Mouse (Mus musculus) forebrain, postnatal 0 days (tissue): ENCODE results near the gene Krt78. TPM values are rescaled to one million over a fixed set of nuclear protein-coding genes. Genes with fewer than 3 reads are reported as not detected.

Experiments used
- ATAC-seq: fragments of 200-750 bp; cut with Nextera tagmentation; 2 replicates; pipeline ENCODE4 v1.8.0; 2017; ENCODE audit warnings: mild to moderate bottlenecking, moderate library complexity
- DNase-seq: peaks from one replicate; pipeline ENCODE4 v3.0.0-alpha.2; 2015
- H3K27ac ChIP-seq: fragments of 300-500 bp; sonication (generic); 2 replicates; pipeline ENCODE4 v1.5.1; 2014; ENCODE audit warnings: low read depth, mild to moderate bottlenecking, antibody characterized with exemption, low read length, moderate library complexity, mixed read lengths
- H3K27me3 ChIP-seq: fragments of 300-500 bp; sonication (generic); 2 replicates; pipeline ENCODE4 v1.6.1; 2014; ENCODE audit warnings: mild to moderate bottlenecking, low read length, mixed read lengths; ENCODE audit not compliant: insufficient read depth
- H3K36me3 ChIP-seq: fragments of 300-500 bp; sonication (generic); 2 replicates; pipeline ENCODE4 v1.6.1; 2014; ENCODE audit warnings: mild to moderate bottlenecking, moderate library complexity; ENCODE audit not compliant: insufficient read depth
- H3K4me1 ChIP-seq: fragments of 300-500 bp; sonication (generic); 2 replicates; pipeline ENCODE4 v1.6.1; 2014; ENCODE audit warnings: antibody characterized with exemption; ENCODE audit not compliant: insufficient read depth
- H3K4me2 ChIP-seq: fragments of 300-500 bp; sonication (generic); 2 replicates; pipeline ENCODE4 v1.6.1; 2014; ENCODE audit warnings: low read depth, mild to moderate bottlenecking, moderate library complexity
- H3K4me3 ChIP-seq: fragments of 300-500 bp; sonication (generic); 2 replicates; pipeline ENCODE4 v1.5.1; 2014; ENCODE audit warnings: low read depth, low read length, mixed read lengths
- H3K9ac ChIP-seq: fragments of 300-500 bp; sonication (generic); 2 replicates; pipeline ENCODE4 v1.6.1; 2014; ENCODE audit warnings: mild to moderate bottlenecking
- H3K9me3 ChIP-seq: fragments of 300-500 bp; sonication (generic); 2 replicates; pipeline ENCODE4 v1.6.1; 2016; ENCODE audit warnings: low read length
- CTCF ChIP-seq: sonication (generic); IDR thresholded peaks from 2 replicates; pipeline ENCODE4 v1.5.1; 2016; ENCODE audit warnings: antibody characterized with exemption, control low read depth, low read depth
- WGBS: fragments of 180-500 bp; shearing (Covaris S2); extraction: QIAGEN DNeasy Blood & Tissue Kit; methylation state at CpG from one replicate; pipeline ENCODE4 v1.1.7; 2014; 5-methylcytosine and 5-hydroxymethylcytosine counted together
- polyA plus RNA-seq: library from polyadenylated mRNA; unstranded; fragments of >200 nt; fragmentation: Nextera tagmentation; extraction: Ambion mirVana; gene quantifications from 2 replicates; pipeline ENCODE4 v1.2.1, GENCODE M21; 2015
- total RNA-seq: library from RNA; depleted of rRNA; stranded (reverse); fragments of >200 nt; gene quantifications from 2 replicates; pipeline ENCODE4 v1.2.3, GENCODE M21; 2014; rRNA removed

Gene Krt78
- total and polyA plus RNA-seq, 2 experiments from 2014 or later, result not detected

DNA sequence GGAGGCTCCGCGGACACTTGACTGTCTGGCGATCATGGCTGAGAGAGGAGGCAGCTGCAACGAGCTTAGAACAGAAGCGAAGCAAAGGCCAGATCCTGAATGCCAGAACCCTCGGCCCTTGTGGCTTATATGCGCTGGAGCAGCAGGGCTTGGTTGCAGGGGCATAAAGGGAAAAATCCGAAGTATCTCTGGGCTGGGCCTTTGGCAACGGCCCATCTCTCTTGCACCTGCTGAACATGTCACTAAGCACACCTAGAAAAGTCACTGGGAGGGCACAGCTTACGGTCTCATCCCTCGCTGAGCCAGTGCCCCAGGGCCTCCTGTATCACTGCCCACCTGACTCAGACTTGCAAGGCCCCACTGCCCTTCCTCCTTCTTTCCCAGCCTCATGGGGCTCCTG lies 29.5 kb downstream of the Krt78 start, which contains the start of gene Krt4:
Krt4 (minus strand) TSS at position 101 of the 400 bp plus-strand sequence.
- no peak for DNase-seq
- no peaks in the 10 kb centered on the region for H3K36me3 ChIP-seq
- no peaks in the 10 kb centered on the region for H3K9me3 ChIP-seq
- TF ChIP-seq CTCF, result no peak
- ATAC-seq, result no peak
- no peak within 1 kb of the TSS for H3K9ac ChIP-seq
- H3K4me1 ChIP-seq, result no peaks in the 10 kb centered on the region
- no peak within 1 kb of the TSS for H3K27ac ChIP-seq
- H3K4me3 ChIP-seq, result no peak within 1 kb of the TSS
- H3K27me3 ChIP-seq, result no peaks in the 10 kb centered on the region
- H3K4me2 ChIP-seq, result no peak within 1 kb of the TSS
- 84% methylated on average over 11 of the region's 11 CpGs for WGBS

DNA sequence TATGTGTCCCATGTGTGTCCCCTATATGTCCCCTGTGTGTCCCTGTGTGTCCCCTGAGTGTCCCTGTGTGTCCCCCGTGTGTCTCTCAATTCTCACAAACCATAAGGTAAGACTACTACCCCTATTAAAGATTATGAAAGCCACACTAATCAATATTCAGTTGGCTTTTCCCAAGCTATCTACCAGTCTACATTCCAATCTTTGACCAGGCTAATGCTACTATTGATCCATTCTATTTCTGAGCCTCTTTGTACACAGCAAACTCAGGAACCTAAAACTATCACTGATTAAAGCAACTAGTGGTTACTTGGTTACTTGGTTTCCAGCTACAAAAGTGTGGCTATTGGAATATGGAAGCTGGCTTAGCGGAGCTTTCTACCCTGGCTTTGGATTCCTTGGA lies 31.8 kb downstream of the Krt78 start:
- Histone ChIP-seq H3K9me3 (no peaks in the 10 kb centered on the region), H3K4me3 (no peak overlapping the region), H3K27ac (no peak overlapping the region), H3K36me3 (no peaks in the 10 kb centered on the region), H3K4me2 (no peak overlapping the region), H3K9ac (no peak overlapping the region), H3K4me1 (no peaks in the 10 kb centered on the region), H3K27me3 (no peaks in the 10 kb centered on the region)
- DNase-seq, result no peak
- no peak for TF ChIP-seq CTCF
- 91% methylated on average over 2 of the region's 2 CpGs for WGBS
- no peak for ATAC-seq

DNA sequence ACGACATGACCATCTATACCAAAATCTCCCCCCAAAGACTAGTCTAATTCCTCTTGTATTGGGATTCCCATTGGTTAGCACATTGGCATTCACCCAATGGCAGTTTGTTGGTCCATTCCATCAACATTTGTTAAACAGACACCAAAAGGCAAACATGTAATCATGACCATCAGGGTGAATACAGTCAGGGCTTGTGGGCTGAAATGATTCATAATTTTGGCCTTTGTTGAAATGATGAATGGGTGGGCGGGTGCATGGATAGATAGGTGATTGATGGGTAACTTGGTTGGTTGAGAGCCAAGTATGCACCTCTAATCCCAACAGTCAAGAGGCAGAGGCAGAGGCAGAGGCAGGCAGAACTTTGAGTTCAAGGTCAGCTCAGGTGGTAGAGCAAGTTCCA lies 38.0 kb downstream of the Krt78 start:
- H3K4me3 ChIP-seq, result no peak overlapping the region
- H3K36me3 ChIP-seq, result no peaks in the 10 kb centered on the region
- no peaks in the 10 kb centered on the region for H3K9me3 ChIP-seq
- no peak for TF ChIP-seq CTCF
- no peak for DNase-seq
- no peak overlapping the region for H3K27ac ChIP-seq
- no peak overlapping the region for H3K9ac ChIP-seq
- no peak for ATAC-seq
- H3K4me1 ChIP-seq, result no peaks in the 10 kb centered on the region
- H3K4me2 ChIP-seq, result no peak overlapping the region
- 72% methylated on average over 2 of the region's 2 CpGs for WGBS
- H3K27me3 ChIP-seq, result no peaks in the 10 kb centered on the region

DNA sequence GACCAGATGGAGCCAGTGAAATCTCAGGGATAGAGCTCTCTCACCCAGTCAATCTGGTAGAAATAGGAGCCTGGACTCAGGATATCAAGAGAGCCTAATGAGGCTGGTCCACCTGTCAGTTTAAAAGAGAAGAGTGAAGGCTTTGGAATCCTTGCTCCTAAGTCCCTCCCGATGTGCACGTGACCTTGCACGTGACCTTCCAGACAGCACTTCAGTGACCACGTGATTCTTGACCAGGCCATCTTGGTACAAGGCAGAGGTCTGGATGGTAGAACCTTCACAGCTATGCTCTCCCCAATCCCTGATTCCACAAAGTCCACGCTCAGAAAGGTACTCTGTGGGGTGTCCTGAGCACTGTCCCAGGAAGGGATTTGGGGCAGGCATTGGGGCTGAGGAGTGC lies 49.2 kb downstream of the Krt78 start:
- TF ChIP-seq CTCF, result no peak
- no peak for ATAC-seq

DNA sequence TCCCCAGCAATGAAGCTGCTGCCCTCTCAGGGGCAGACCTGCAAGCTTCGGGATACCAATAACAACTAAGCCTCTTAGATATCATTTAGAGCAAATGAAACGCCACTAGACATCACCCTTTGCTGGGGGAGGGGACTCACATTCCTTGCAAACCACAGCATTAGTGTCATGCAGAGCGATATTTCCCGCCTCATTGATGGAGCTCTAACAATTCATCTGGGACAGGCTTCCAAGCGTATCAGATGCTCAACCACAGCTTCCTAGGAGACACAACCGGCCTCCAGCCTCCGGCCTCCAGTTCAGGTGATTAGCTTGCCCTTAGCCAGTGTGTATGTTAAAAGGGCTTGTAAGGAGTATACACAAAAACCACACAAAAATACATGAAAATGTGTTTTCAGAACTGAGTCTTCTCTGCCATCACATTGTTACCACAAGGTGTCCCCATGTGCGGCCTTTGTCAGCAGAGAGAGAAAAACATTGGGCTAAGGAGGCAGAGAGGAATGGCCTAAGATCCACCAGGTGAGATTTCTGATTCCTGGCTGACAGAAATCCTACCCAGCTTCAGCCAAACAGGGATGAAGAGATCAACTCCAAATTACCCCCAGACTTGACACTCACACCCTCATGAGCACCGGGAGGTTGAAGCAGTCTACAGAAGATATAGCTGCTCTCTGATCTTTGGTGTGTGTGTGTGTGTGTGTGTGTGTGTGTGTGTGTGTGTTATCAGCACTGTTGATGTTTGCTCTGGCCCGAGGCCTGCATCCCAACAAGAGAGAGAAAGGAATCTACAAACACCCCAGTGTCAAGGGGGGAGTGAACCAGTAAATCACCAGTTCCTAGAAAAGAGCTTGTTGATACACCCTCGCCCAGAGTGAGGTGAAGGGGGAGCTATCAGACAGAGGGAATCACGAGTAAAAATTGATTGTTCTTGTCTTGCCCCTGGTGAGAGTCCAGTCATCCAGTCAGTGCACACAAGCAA lies 51.6 kb downstream of the Krt78 start:
- Histone ChIP-seq H3K9me3 (no peaks in the 10 kb centered on the region), H3K36me3 (no peaks in the 10 kb centered on the region), H3K4me1 (no peaks in the 10 kb centered on the region), H3K27me3 (no peaks in the 10 kb centered on the region), H3K27ac (no peak overlapping the region), H3K9ac (no peak overlapping the region), H3K4me2 (no peak overlapping the region), H3K4me3 (no peak overlapping the region)
- no peak for DNase-seq
- ATAC-seq, result no peak
- 68% methylated on average over 12 of the region's 12 CpGs for WGBS
- TF ChIP-seq CTCF, result no peak

More for the DNA sequence above, 49.2 kb downstream of the Krt78 start:
- no peaks in the 10 kb centered on the region for H3K36me3 ChIP-seq
- no peak overlapping the region for H3K9ac ChIP-seq
- no peak overlapping the region for H3K4me3 ChIP-seq
- no peaks in the 10 kb centered on the region for H3K27me3 ChIP-seq
- H3K4me1 ChIP-seq, result no peaks in the 10 kb centered on the region
- no peak overlapping the region for H3K27ac ChIP-seq
- no peak overlapping the region for H3K4me2 ChIP-seq
- no peaks in the 10 kb centered on the region for H3K9me3 ChIP-seq
- DNase-seq, result no peak
- 82% methylated on average over 5 of the region's 5 CpGs for WGBS

Other genes starting within 250 kb of the Krt78 start
- not detected in 2 replicates for gene Krt5, start 241.4 kb downstream of the Krt78 start, total RNA-seq
- gene Krt5, start 241.4 kb downstream of the Krt78 start, polyA plus RNA-seq, result not detected in 2 replicates
- gene Krt71, start 211.2 kb downstream of the Krt78 start, total RNA-seq, result 0.08 and 0.43 TPM in 2 replicates
- gene Krt71, start 211.2 kb downstream of the Krt78 start, polyA plus RNA-seq, result not detected in 2 replicates
- not detected in 2 replicates for gene Krt72, start 167.8 kb downstream of the Krt78 start, total RNA-seq
- gene Krt72, start 167.8 kb downstream of the Krt78 start, polyA plus RNA-seq, result not detected in 2 replicates
- 0.24 and 0.38 TPM in 2 replicates for gene Krt73, start 151.9 kb downstream of the Krt78 start, total RNA-seq
- 0.54 and 0.69 TPM in 2 replicates for gene Krt73, start 151.9 kb downstream of the Krt78 start, polyA plus RNA-seq
- gene Krt2, start 136.1 kb downstream of the Krt78 start, total RNA-seq, result 0.15 and 0.29 TPM in 2 replicates
- gene Krt2, start 136.1 kb downstream of the Krt78 start, polyA plus RNA-seq, result 0.05 and 0.11 TPM in 2 replicates
- gene Krt1, start 103.5 kb downstream of the Krt78 start, total RNA-seq, result 9.2 and 12.3 TPM in 2 replicates
- 18.1 and 20.9 TPM in 2 replicates for gene Krt1, start 103.5 kb downstream of the Krt78 start, polyA plus RNA-seq
- gene Krt77, start 84.6 kb downstream of the Krt78 start, total RNA-seq, result 3.7 and 7.7 TPM in 2 replicates
- gene Krt77, start 84.6 kb downstream of the Krt78 start, polyA plus RNA-seq, result 1.5 and 2.1 TPM in 2 replicates
- gene Krt76, start 61.4 kb downstream of the Krt78 start, total RNA-seq, result not detected in 2 replicates
- not detected in 2 replicates for gene Krt76, start 61.4 kb downstream of the Krt78 start, polyA plus RNA-seq
- not detected in 2 replicates for gene Krt4, start 29.6 kb downstream of the Krt78 start, total RNA-seq
- not detected in 2 replicates for gene Krt4, start 29.6 kb downstream of the Krt78 start, polyA plus RNA-seq
- 0.14 and 0.31 TPM in 2 replicates for gene Krt79, start 14.0 kb downstream of the Krt78 start, total RNA-seq
- gene Krt79, start 14.0 kb downstream of the Krt78 start, polyA plus RNA-seq, result 0.34 and 0.44 TPM in 2 replicates
- gene Krt8, start 50.2 kb upstream of the Krt78 start, total RNA-seq, result 1.5 and 2.2 TPM in 2 replicates
- gene Krt8, start 50.2 kb upstream of the Krt78 start, polyA plus RNA-seq, result 3.1 and 3.9 TPM in 2 replicates
- 3.4 and 4.3 TPM in 2 replicates for gene Krt18, start 73.9 kb upstream of the Krt78 start, total RNA-seq
- 7.0 and 9.5 TPM in 2 replicates for gene Krt18, start 73.9 kb upstream of the Krt78 start, polyA plus RNA-seq
- 187 and 194 TPM in 2 replicates for gene Eif4b, start 119.5 kb upstream of the Krt78 start, total RNA-seq
- 69.7 and 72.8 TPM in 2 replicates for gene Eif4b, start 119.5 kb upstream of the Krt78 start, polyA plus RNA-seq
- 7.0 and 8.4 TPM in 2 replicates for gene Tns2, start 146.1 kb upstream of the Krt78 start, total RNA-seq
- gene Tns2, start 146.1 kb upstream of the Krt78 start, polyA plus RNA-seq, result 2.8 and 5.0 TPM in 2 replicates
- gene Spryd3, start 181.9 kb upstream of the Krt78 start, total RNA-seq, result 90.6 and 110 TPM in 2 replicates
- 76.5 and 95.6 TPM in 2 replicates for gene Spryd3, start 181.9 kb upstream of the Krt78 start, polyA plus RNA-seq
- gene Igfbp6, start 190.1 kb upstream of the Krt78 start, total RNA-seq, result 11.4 and 12.2 TPM in 2 replicates
- 8.1 and 10.3 TPM in 2 replicates for gene Igfbp6, start 190.1 kb upstream of the Krt78 start, polyA plus RNA-seq
- 0.10 TPM in 1 of 2 replicates, not detected in the other for gene Soat2, start 196.2 kb upstream of the Krt78 start, total RNA-seq
- 0.12 TPM in 1 of 2 replicates, not detected in the other for gene Soat2, start 196.2 kb upstream of the Krt78 start, polyA plus RNA-seq
- gene Zfp740, start 249.0 kb upstream of the Krt78 start, total RNA-seq, result 67.2 and 83.2 TPM in 2 replicates
- 20.0 and 29.7 TPM in 2 replicates for gene Zfp740, start 249.0 kb upstream of the Krt78 start, polyA plus RNA-seq